Mouse (Mus musculus) yolk sac, embryonic 10.5 days (tissue): ENCODE measurements around the gene Rab11fip3.
"Not testable (repeated sequence)": the region's sequence is repeated elsewhere in the genome, so short reads cannot be mapped to it uniquely, and the experiment has no call there.

Experiments used
- DNase-seq: peaks from one replicate; pipeline ENCODE4 v3.0.0-alpha.2; 2017; ENCODE audit warnings: low spot score

Rab11fip3 gene

DNA sequence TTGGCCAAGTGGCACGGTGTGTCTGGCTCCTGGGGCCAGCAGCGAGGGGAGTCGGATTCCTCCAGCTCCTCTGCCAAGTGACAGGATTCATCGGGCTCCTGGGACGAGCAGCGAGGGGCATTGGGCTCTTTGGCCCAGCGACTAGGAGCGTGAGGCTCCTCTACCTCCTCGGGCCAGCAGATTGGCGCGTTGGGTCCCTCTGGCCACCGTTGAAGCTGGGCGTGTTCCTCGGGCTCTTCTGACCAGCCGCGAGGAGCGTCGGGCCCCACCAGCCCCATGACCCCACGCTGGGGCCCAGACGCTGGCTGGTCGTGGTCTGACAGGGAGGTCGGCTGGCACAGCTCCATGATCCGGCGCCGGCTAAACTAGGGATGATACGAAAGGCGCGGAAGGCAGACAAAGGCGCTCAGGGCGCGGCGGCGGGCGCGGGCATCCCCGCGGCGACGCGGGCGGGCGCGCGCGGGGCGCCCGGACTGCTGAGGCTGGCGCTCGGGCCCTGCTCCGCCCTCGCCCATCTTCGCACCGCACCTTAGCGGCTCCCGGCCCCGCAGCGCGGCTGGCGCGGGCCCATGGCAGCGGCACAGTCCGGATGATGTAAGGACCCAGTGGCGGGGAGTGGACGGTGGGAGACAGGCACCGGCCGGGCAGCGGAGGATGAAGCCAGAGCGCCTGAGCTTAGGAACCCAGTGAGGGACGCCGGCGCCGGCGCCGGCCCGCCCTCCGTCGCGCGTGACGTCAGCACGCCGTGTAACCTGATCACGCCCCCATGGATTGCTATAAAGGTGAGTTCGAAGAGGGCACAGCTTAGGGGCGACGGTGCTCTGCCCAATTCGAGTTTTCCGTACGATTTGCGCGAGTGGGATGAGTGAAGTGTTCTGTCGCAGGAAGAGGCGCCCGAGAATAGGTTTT is at the start of gene Rab11fip3:
TSS of gene Rab11fip3 (minus strand) at position 725 of the 909 bp plus-strand sequence.
- peak; percentile 90 for DNase-seq

DNA sequence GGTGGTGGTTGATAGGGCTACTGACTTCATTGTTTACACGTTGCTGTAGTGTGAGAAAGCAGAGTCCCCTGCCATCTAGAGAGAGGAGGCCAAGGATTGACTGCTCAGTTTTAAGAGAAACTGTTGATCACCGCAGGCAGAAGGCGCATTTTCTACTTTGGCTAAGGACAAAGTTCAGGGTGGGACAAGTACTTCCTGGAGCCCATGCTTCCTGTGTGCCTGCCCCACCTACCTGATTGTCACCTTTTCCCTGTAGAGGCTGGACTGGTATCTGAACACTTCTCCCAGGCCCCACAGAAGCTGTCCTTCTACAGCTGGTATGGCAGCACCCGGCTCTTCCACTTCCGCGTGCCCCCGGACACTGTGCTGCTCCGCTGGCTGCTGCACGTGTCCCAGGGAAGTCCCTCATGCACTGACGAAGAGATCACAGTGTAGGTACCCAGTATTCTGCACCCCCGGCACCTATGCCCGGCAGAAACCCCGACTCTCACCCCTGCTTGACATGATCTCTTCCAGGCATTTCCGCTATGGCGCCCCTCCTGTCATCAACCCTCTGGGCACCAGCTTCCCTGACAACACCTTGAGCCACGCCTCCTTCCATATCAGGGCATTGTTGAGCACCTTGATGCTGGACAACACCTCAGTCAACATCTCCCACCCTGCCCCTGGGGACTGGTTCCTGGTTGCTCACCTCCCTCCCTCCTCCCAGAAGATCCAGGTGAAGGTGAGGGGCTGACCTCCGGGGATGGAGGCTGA is 47.3 kb upstream of the Rab11fip3 start:
- DNase-seq = peak; percentile 69

DNA sequence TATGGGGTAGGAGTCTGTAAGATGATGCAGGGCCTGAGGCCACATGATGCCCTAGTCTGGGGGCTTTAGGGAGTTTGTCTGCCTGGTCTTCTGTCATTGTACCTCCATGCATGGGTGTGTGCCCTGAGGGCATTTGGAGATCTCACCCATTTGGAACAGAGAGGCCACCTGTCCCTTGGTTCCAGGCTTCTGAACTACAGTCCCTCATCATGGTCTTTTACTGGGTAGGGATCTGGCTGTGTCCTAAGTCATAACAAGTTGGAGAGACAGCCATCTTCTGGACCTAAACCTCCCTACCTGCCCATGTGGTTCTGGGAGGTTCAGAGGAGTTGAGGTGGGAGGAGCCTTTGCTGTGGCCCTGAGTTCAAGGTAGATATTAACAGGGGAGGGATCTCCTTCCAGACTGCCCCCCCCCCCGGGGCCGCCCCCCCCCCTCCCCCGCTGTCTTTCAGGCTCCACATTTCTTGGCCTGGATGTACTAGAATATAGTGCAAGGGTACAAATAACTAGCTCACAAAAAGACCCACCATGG is 46.7 kb upstream of the Rab11fip3 start:
- DNase-seq = peak; percentile 26

DNA sequence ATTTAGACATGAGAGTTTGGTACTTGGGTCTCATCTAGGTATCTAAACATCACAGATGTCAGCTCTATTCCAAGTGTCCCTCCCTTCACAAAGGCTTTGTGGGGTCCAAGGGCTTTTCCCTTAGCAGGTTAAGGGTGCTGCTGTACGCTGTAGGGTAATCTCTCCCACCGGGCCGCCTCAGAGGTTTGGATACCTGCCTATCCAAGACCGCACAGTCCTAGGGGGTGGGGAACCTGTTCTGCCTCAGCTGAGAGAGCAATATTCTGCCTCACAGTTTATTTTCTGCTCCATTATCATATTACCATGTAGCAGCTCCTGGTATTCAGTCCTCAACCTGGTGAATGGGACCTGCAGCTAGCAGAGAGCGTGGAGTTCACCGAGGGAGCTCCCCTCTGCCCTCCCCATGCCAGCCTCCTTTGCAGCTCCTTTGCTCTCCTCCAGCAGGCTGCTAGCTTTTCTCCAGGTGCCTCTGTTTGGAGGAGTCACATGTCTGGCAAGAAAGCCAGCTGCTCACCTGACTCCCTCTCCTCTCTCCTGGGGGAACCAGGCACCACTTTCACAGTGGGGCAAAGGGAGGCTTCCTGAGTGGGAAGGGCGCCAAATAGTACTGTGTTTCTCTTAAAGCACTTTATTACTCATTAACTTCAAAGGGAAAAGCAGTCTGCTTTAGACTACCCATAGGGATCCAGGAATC is 46.0 kb upstream of the Rab11fip3 start:
- peak; percentile 32 for DNase-seq

DNA sequence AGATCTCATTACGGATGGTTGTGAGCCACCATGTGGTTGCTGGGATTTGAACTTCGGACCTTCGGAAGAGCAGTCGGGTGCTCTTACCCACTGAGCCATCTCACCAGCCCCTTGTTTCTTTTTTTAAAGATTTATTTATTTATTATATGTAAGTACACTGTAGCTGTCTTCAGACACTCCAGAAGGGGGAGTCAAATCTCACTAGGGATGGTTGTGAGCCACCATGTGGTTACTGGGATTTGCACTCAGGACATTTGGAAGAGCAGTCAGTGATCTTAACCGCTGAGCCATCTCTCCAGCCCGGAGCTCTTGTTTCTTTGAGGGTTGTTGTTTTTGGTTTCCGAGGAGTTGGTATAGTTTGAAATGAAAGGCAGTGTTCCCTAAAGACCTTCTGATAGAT is 45.1 kb upstream of the Rab11fip3 start:
- not testable (repeated sequence) for DNase-seq

DNA sequence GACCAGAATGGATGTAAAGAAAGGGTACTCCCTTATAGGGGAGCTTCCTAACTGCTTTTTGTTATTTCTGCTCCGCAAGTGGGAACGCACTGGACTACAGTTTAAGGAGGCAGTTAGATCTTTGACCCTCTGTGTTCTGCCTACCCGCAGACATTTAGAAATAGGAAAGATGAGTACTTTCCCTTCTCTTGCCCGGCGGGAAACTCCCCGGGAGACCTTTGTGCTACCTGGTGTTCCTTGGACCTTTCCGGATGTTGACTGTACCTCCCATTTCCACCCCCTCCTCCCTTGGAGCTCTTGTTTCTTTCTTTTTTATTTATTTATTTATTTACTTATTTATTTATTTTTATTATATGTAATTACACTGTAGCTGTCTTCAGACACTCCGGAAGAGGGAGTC is 44.7 kb upstream of the Rab11fip3 start:
- peak; percentile 37 for DNase-seq

DNA sequence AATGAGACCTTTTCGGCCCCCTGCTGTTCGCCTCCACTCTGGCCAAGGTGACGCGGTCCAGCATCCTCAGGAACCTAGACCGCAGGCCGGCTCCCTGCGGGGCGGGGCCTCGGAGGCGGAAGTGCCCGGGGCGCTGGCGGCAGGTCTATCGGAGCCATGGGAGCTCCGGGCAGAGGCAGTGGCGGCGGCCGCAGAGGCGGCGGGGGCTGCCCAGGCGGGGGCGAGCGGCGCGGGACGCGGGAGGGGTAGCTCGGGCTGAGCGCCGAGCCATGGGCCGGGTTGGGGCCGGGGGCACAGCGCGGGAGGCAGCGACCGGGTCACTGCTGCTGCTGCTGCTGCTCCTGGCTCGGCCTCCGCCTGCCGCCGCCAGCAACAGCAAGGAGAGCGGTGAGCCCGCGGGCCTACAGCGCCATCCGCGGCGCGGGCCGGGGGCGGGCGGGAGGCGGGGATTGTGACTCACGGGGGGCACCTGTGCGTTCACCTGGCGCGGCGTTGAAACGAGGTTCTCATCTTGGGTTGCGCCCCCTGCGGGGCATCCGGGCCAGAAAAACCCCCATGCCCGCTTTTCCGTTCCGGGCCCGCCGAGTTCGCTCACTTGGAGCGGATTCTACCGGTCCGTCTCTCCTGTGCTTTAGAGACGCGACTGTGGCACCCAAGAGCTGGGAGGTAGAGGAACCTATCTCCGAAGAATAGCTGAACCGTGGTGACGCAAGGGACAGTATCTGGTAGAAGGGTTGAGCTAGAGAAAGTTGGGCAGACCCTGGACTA is 44.0 kb upstream of the Rab11fip3 start, which contains the start of gene Tmem8:
TSS of gene Tmem8 (plus strand) at position 119 of the 768 bp plus-strand sequence.
- peak; percentile 83 for DNase-seq

DNA sequence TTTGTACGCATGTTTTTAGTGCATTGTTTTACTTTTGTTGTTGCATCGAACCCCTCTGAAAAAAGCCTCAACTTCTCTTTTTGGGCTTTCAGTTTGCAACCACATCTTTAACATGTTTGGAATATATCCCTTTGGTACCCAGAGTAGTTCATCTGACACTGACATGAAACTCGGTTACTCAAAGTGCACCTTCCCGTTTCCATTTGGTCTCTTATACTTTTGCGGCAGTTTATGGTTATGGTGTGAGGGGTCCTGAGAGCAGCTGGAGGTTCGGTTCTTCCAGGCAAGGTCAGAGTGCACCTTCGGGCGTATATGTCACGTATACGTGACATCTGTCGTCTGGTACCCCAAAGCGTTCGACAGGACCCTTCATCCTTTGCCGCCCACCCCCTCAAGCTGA is 43.4 kb upstream of the Rab11fip3 start:
- DNase-seq = no peak

DNA sequence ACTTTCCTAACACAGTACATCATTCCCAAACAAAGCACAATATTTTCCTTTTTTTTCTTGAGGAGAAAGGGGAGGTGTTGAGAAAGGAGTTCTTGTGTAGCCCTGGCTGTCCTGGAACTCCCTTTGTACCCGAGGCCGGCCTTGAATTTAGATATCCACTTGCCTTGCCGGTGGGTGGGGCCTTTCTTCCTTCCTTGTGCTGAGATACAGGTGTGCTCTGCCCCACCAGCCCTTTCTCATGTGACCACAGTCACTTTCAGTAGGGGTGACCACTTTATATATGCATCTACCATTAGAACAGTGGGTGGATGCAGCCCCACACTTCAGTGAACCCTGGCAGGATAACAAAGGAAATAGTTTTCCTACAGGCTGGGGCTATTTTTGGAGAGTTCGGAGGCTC is 42.4 kb upstream of the Rab11fip3 start:
- DNase-seq = no peak

DNA sequence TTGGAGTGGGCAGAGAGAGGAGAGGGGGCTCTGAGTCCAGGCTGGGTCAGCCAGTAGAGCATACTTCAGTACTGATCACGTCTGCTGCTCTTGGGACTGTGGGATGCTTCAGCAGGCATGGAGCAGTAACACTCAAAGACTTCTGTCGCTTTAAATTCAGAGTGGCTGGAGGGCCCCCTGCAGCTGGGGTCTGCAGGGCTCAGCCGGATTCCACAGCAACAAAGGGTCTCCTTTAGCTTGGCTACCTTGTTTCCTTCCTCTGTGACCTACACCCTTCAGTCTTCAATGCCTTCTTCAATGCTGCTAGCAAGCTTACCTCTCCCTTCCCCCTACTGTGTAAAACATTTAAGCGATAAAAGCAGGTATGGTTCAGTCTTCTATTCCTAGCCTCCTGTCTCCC is 41.7 kb upstream of the Rab11fip3 start:
- no peak for DNase-seq

DNA sequence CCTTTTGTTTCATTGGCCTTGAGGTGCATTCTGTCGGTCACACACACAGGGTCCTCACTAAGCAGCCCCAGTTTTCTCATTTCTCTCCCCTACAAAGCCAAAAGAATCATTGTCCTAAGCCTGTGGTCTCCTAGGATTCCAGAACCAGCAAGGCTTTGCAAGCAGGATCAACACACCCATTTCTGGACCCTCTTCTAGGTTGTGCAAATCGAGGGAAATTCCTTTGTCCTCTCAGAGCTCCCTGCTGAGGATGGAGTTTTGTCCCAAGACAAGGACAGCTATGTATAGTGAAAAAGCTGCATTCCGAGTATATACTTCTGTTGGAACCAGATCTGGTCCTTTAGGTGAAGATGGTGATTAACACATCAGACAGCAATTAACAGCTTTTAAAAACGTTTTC is 40.8 kb upstream of the Rab11fip3 start:
- DNase-seq = no peak

DNA sequence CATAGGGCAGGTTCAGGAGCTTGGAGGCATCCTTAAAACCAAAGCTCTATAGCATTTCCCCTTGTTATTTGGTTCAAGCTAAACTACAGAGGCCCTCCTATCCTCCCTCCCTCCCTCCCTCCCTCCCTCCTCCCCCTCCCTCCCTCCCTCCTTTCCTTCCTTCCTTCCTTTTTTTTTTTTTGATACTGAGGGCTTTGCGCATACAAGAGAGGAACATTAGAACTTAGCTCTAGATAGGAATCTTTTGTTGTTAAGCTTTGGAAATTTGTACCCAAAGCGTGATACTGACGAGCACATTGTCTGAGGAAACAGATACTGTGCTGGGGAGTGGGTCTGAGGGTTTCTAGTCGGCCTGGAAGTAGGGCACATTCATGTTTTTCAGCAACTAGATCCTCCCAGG is 36.3 kb upstream of the Rab11fip3 start:
- no peak for DNase-seq

DNA sequence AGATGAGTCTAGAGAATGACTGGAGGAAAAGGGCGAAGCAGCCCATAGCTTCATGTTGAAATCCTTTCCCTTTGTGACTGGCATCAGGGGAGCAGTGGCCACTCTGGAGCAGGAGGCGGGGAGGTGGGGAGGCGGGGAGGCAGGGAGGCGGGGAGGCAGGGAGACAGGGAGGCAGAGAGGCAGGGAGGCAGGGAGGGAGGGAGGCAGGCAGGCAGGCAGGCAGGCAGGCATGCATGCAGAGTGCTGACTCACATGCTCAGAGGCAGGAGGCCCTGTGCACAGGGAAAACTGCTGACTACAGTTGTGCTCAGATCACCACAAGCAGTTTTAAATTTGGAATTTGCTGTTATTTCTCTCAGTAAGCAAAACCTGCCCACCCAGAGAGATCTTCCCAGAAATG is 32.1 kb upstream of the Rab11fip3 start:
- DNase-seq = peak; percentile 63

DNA sequence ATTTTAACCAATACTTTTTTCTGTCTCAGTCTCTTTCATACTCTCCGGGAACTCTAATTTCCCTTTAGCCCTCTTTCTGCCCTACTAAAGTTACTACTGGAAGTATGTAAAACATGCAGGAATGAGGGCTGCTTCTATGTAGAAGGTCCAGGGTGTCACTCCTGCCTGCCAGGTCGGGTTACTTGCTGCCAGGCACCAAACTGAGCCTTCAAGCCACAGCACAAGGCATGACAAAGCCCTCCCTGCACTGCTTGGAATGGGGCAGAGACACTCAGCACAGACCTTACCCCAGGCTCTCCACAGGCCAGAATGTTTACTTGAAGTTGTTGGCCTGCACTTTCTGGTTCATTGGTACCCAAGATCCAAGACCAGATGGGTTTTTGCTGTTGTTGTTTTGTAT is 30.8 kb upstream of the Rab11fip3 start:
- DNase-seq = no peak

DNA sequence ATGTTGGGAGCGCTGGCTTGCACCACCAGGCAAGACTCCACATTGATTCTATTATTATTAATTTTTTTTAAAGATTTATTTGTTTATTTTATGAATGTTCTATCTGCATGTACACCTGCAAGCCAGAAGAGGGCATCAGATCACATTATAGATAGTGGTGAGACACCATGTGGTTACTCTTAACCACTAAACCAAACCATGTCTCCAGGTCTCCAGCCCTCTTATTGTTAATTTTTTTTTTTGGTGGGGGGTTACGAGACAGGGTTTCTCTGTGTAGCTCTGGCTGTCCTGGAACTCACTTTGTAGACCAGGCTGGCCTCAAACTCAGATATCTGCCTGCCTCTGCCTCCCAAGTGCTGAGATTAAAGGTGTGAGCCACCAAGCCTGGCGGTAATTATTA is 30.0 kb upstream of the Rab11fip3 start:
- not testable (repeated sequence) for DNase-seq

DNA sequence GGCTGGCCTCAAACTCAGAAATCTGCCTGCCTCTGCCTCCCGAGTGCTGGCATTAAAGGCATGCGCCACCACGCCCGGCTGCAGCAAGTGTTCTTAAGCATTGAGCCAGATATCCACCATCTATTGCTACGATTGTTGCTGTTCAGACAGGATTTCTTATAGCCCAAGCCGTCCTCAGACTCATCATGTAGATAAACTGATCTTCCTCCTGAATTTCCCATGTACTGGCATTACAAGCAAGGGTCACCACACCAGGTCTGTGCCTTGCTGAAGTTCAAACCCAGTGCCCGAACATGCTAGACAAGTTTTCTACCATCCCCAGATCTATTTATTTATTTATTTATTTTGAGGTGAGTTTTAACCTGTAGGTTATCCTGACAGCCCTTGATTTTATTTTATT is 29.1 kb upstream of the Rab11fip3 start:
- DNase-seq = no peak

DNA sequence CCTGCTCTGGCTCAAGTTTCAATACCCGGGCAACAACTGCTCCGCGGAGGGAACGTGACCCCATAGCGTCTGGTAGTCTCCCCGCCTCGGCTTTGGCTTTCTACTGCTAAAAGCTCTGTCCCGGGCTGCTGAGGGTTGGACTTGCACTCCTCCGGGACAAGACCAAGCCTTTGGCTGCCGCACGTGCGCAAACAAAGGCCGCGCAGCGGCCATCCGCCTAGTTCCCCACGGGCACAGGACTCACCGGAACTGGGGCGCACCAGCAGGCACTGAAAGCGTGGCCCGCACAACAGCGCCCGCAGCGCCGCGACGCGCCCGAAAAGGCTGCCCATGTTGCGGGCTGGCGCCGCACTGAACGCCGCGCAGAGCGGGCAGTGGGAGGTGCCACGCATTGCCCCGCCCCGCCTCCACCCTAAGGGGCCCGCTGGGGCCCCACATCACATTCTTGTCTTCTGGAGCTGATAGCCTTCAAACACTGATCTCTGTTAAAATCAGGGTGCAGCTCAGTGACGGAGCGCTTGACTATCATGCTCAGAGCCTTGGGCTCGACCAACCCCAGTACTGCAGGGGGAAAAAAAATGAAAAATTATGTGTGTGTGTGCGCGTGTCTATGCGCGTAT is 25.9 kb upstream of the Rab11fip3 start, which contains the start of gene Nme4:
TSS of gene Nme4 (minus strand) at position 482 of the 620 bp plus-strand sequence.
- peak; percentile 74 for DNase-seq

DNA sequence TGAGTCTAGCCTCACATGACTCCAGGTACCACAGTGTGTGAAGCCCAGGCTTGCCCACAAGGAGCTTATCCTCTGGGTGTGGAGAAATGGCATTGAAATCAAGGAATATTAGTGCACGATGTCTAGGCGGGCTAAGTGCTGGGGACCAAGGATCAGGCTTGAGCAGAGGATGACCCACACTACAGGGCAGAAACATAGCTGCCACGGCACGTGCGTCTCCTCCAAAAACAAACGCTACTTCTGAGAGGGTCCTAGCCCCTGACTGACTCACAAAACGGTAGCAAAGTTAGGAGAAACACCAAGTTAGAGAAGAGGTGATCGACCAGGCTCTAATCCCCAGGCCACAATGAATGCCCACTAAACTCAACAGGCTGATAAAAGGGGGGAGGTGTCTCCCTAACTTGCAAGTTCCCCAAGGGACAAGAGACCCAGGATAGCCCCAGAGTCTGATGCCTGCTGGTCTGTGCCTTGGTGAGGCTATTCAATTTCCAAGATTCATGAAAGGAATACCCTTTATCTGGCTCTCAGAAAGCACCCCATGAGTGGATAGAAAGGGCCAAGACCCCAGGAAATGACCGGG is 25.3 kb upstream of the Rab11fip3 start:
- no peak for DNase-seq

DNA sequence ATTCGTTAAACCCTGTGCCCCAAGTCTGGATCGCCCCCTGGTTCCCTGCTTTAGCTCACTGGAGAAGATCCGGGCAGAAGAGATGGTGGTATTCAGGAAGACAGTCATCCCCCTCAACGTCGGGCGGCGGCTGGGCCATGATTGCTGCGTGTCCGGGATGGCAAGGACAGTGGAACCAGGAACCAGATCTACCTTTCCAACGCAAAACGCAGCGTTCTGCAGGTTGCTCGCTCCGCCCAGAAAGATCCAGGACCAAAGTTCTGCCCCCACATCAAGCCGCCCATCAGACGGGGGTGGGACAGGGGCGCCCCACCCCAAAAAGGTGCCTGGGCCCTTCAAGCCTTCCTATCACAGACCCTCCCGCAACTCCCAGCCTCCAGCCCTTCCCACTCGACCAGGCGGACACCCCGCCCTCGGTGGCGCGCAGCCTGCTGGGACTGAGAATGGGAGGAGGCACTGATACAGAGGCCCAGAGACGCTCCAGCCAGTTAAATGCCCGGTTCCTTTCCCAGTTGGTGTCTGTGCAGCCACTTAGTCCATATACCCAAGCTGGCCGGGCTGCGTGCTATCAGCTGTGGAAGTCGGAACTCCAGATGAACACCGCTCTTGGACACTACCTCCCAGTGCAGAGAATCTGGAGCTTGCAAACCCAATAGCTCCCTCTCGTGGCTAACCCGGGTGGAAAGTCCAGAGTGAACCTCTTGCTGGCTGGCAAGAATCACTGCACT is 20.7 kb upstream of the Rab11fip3 start, which contains the start of gene Decr2:
TSS of gene Decr2 (minus strand) at position 433 of the 728 bp plus-strand sequence.
- DNase-seq = peak; percentile 95
